22 mouse cellular contexts compared by ENCODE assay signal in genomic region chr2:74671847-74672246, GRCm38 (mm10). TPM values are rescaled to one million over a fixed set of nuclear protein-coding genes. Genes with fewer than 3 reads are reported as not detected.
DNase-seq lines count a peak whose midpoint lies in the region; ATAC-seq lines count a peak whose summit lies in the region.
"Had no signal": no experiment of that assay in that cellular context is flagged by ENCODE, and none has a peak within 500 bp of the region (broad histone marks: within the 10 kb centered on the region; RNA-seq: fewer than 3 reads in every experiment).

No protein-coding gene starts in this region.

- peaks cover 14% of the 10 kb centered on the region for H3K4me1 ChIP-seq in heart, embryonic 16.5 days (ENCODE audit: control insufficient read depth, insufficient read depth, low read length)
- H3K4me1 ChIP-seq in neural tube, embryonic 12.5 days, result peaks cover 28% of the 10 kb centered on the region
- peaks cover 28% of the 10 kb centered on the region for H3K4me1 ChIP-seq in limb, embryonic 13.5 days
- peaks cover 42% of the 10 kb centered on the region for H3K4me1 ChIP-seq in kidney, embryonic 16.5 days (ENCODE audit: insufficient read depth, low read length)

- no peak overlapping the region for H3K9ac ChIP-seq in heart, embryonic 16.5 days (ENCODE audit: low read length)
- H3K9ac ChIP-seq in neural tube, embryonic 12.5 days, result no peak overlapping the region
- peak overlapping the region; percentile 97 for H3K9ac ChIP-seq in limb, embryonic 13.5 days
- no peak overlapping the region for H3K9ac ChIP-seq in kidney, embryonic 16.5 days (replicated peaks; ENCODE audit: low read length)
- H3K9ac ChIP-seq: embryonic facial prominence, embryonic 15.5 days; forebrain, embryonic 12.5 days; hindbrain, embryonic 15.5 days had no signal

- no peaks in the 10 kb centered on the region for H3K36me3 ChIP-seq in heart, embryonic 16.5 days (ENCODE audit: control insufficient read depth, insufficient read depth)
- no peaks in the 10 kb centered on the region for H3K36me3 ChIP-seq in neural tube, embryonic 12.5 days
- H3K36me3 ChIP-seq in limb, embryonic 13.5 days, result peaks cover 7% of the 10 kb centered on the region; the same call in 1 of the 2 replicates
- no peaks in the 10 kb centered on the region for H3K36me3 ChIP-seq in kidney, embryonic 16.5 days (ENCODE audit: insufficient read depth, low read length)
- H3K36me3 ChIP-seq: embryonic facial prominence, embryonic 15.5 days; forebrain, embryonic 12.5 days; hindbrain, embryonic 15.5 days had no signal

- peak overlapping the region; percentile 8; the same call in 1 of the 2 replicates for H3K4me3 ChIP-seq in heart, embryonic 16.5 days (ENCODE audit: low read length)
- no peak overlapping the region for H3K4me3 ChIP-seq in neural tube, embryonic 12.5 days
- peak overlapping the region; percentile 79 for H3K4me3 ChIP-seq in limb, embryonic 13.5 days
- no peak overlapping the region for H3K4me3 ChIP-seq in kidney, embryonic 16.5 days (ENCODE audit: low read length)
- H3K4me3 ChIP-seq: forebrain, embryonic 12.5 days had no signal

- no peak for DNase-seq in heart, adult 11 months
- no peak for DNase-seq in neural tube, embryonic 10.5 days (ENCODE audit: extremely low spot score, low spot score)
- no peak for DNase-seq in spleen, postnatal 4 days (ENCODE audit: low spot score in 2 of 2)
- no peak for DNase-seq in adrenal gland, adult 18-20 months (ENCODE audit: low spot score in 2 of 2)
- DNase-seq: adrenal gland, postnatal 25 days; cerebellum, adult 9-10 months; kidney, adult 9 months; layer of hippocampus, postnatal 36 days; left cerebral cortex, postnatal 4 days; thymus, postnatal 14 days had no signal

- H3K9me3 ChIP-seq in heart, embryonic 16.5 days (replicated peaks; ENCODE audit: control insufficient read depth, low read length), result no peaks in the 10 kb centered on the region
- no peaks in the 10 kb centered on the region for H3K9me3 ChIP-seq in neural tube, embryonic 12.5 days
- H3K9me3 ChIP-seq in limb, embryonic 13.5 days, result no peaks in the 10 kb centered on the region
- H3K9me3 ChIP-seq in kidney, embryonic 16.5 days (ENCODE audit: low read length), result no peaks in the 10 kb centered on the region
- H3K9me3 ChIP-seq: embryonic facial prominence, embryonic 15.5 days; forebrain, embryonic 12.5 days; hindbrain, embryonic 15.5 days had no signal

- H3K27me3 ChIP-seq in heart, embryonic 16.5 days (ENCODE audit: control insufficient read depth, insufficient read depth, low read length), result peaks cover 97% of the 10 kb centered on the region
- H3K27me3 ChIP-seq in neural tube, embryonic 12.5 days (replicated peaks), result peaks cover 98% of the 10 kb centered on the region
- peaks cover 57% of the 10 kb centered on the region for H3K27me3 ChIP-seq in limb, embryonic 13.5 days
- peaks cover 92% of the 10 kb centered on the region for H3K27me3 ChIP-seq in kidney, embryonic 16.5 days (ENCODE audit: insufficient read depth, low read length)

- H3K4me2 ChIP-seq in heart, embryonic 16.5 days (ENCODE audit: low read depth, low read length), result peak overlapping the region; percentile 64; the same call in 1 of the 2 replicates
- H3K4me2 ChIP-seq in neural tube, embryonic 12.5 days (replicated peaks), result peak overlapping the region; percentile 1; the same call in 1 of the 2 replicates
- H3K4me2 ChIP-seq in limb, embryonic 13.5 days (replicated peaks), result peak overlapping the region; percentile 75
- no peak overlapping the region for H3K4me2 ChIP-seq in kidney, embryonic 16.5 days (replicated peaks; ENCODE audit: low read depth, low read length)

- WGBS in heart, embryonic 16.5 days, result 16% methylated on average over 5 of the region's 5 CpGs
- 4% methylated on average over 5 of the region's 5 CpGs for WGBS in neural tube, embryonic 12.5 days
- WGBS in limb, embryonic 13.5 days, result 15% methylated on average over 5 of the region's 5 CpGs
- 42% methylated on average over 5 of the region's 5 CpGs for WGBS in kidney, embryonic 16.5 days

- no peak for ATAC-seq in heart, embryonic 16.5 days (replicated peaks; ENCODE audit: extremely low read depth, insufficient read depth, low FRiP score)
- ATAC-seq in neural tube, embryonic 12.5 days (ENCODE audit: low FRiP score, low read depth), result no peak
- no peak for ATAC-seq in limb, embryonic 13.5 days (ENCODE audit: low FRiP score, low read depth)
- ATAC-seq in kidney, embryonic 16.5 days (ENCODE audit: low FRiP score, low TSS enrichment), result no peak
- ATAC-seq: CD4-positive, CD25-positive, alpha-beta regulatory T cell, adult 4 months; midbrain, embryonic 16.5 days had no signal

- H3K27ac ChIP-seq in heart, embryonic 16.5 days (ENCODE audit: low read length), result no peak overlapping the region
- H3K27ac ChIP-seq in neural tube, embryonic 12.5 days, result no peak overlapping the region
- peak overlapping the region; percentile 97 for H3K27ac ChIP-seq in limb, embryonic 13.5 days
- H3K27ac ChIP-seq in kidney, embryonic 16.5 days (ENCODE audit: low read length), result no peak overlapping the region
- H3K27ac ChIP-seq: embryonic facial prominence, embryonic 15.5 days; forebrain, embryonic 12.5 days; hindbrain, embryonic 15.5 days had no signal

RNA-seq across cellular contexts. Expression of gene Hoxd12, which starts 3.0 kb away (rescaled TPM):
- polyA plus RNA-seq in heart, embryonic 16.5 days (2015; fragmentation: Nextera tagmentation; extraction: Ambion mirVana), result not detected in 2 replicates
- polyA plus RNA-seq in neural tube, embryonic 12.5 days (2016; fragmentation: Nextera tagmentation; extraction: Ambion mirVana), result 4.1 and 8.0 TPM in 2 replicates
- polyA plus RNA-seq in limb, embryonic 13.5 days (2015; fragmentation: Nextera tagmentation; extraction: Ambion mirVana), result 59.3 and 67.1 TPM in 2 replicates
- polyA plus RNA-seq in kidney, embryonic 16.5 days (2015; fragmentation: Nextera tagmentation; extraction: Ambion mirVana), result 4.5 and 4.7 TPM in 2 replicates
- total RNA-seq in adrenal gland, adult 18-20 months (2021), result not detected
- total RNA-seq: adrenal gland, postnatal 25 days; layer of hippocampus, postnatal 36 days; left cerebral cortex, postnatal 4 days had no signal
- polyA plus RNA-seq: CD4-positive, CD25-positive, alpha-beta regulatory T cell, adult 4 months; embryonic facial prominence, embryonic 15.5 days; forebrain, embryonic 12.5 days; hindbrain, embryonic 15.5 days; large intestine, adult 2 months; midbrain, embryonic 16.5 days; neural tube, embryonic 14.5 days had no signal

RNA-seq across cellular contexts. Expression of gene Hoxd13, which starts 3.7 kb away (rescaled TPM):
- not detected in 2 replicates for polyA plus RNA-seq in heart, embryonic 16.5 days (2015; fragmentation: Nextera tagmentation; extraction: Ambion mirVana)
- 0.57 and 2.5 TPM in 2 replicates for polyA plus RNA-seq in neural tube, embryonic 12.5 days (2016; fragmentation: Nextera tagmentation; extraction: Ambion mirVana)
- polyA plus RNA-seq in limb, embryonic 13.5 days (2015; fragmentation: Nextera tagmentation; extraction: Ambion mirVana), result 48.5 and 55.5 TPM in 2 replicates
- 0.24 and 0.36 TPM in 2 replicates for polyA plus RNA-seq in kidney, embryonic 16.5 days (2015; fragmentation: Nextera tagmentation; extraction: Ambion mirVana)
- total RNA-seq in adrenal gland, adult 18-20 months (2021), result not detected
- total RNA-seq: adrenal gland, postnatal 25 days; layer of hippocampus, postnatal 36 days; left cerebral cortex, postnatal 4 days had no signal
- polyA plus RNA-seq: CD4-positive, CD25-positive, alpha-beta regulatory T cell, adult 4 months; embryonic facial prominence, embryonic 15.5 days; forebrain, embryonic 12.5 days; hindbrain, embryonic 15.5 days; large intestine, adult 2 months; midbrain, embryonic 16.5 days; neural tube, embryonic 14.5 days had no signal

RNA-seq across cellular contexts. Expression of gene Hoxd11, which starts 7.5 kb away (rescaled TPM):
- polyA plus RNA-seq in heart, embryonic 16.5 days (2015; fragmentation: Nextera tagmentation; extraction: Ambion mirVana), result not detected in 2 replicates
- 19.1 and 25.2 TPM in 2 replicates for polyA plus RNA-seq in neural tube, embryonic 12.5 days (2016; fragmentation: Nextera tagmentation; extraction: Ambion mirVana)
- polyA plus RNA-seq in limb, embryonic 13.5 days (2015; fragmentation: Nextera tagmentation; extraction: Ambion mirVana), result 19.1 TPM in 2 replicates
- 13.9 and 17.9 TPM in 2 replicates for polyA plus RNA-seq in kidney, embryonic 16.5 days (2015; fragmentation: Nextera tagmentation; extraction: Ambion mirVana)
- not detected for total RNA-seq in adrenal gland, adult 18-20 months (2021)
- total RNA-seq: adrenal gland, postnatal 25 days; layer of hippocampus, postnatal 36 days; left cerebral cortex, postnatal 4 days had no signal
- polyA plus RNA-seq: CD4-positive, CD25-positive, alpha-beta regulatory T cell, adult 4 months; embryonic facial prominence, embryonic 15.5 days; forebrain, embryonic 12.5 days; hindbrain, embryonic 15.5 days; large intestine, adult 2 months; midbrain, embryonic 16.5 days had no signal

RNA-seq across cellular contexts. Expression of gene Evx2, which starts 12.5 kb away (rescaled TPM):
- polyA plus RNA-seq in heart, embryonic 16.5 days (2015; fragmentation: Nextera tagmentation; extraction: Ambion mirVana), result not detected in 2 replicates
- 1.1 and 1.2 TPM in 2 replicates for polyA plus RNA-seq in neural tube, embryonic 12.5 days (2016; fragmentation: Nextera tagmentation; extraction: Ambion mirVana)
- 2.3 and 3.2 TPM in 2 replicates for polyA plus RNA-seq in limb, embryonic 13.5 days (2015; fragmentation: Nextera tagmentation; extraction: Ambion mirVana)
- polyA plus RNA-seq in kidney, embryonic 16.5 days (2015; fragmentation: Nextera tagmentation; extraction: Ambion mirVana), result not detected in 2 replicates
- not detected for total RNA-seq in adrenal gland, adult 18-20 months (2021)
- total RNA-seq: adrenal gland, postnatal 25 days; layer of hippocampus, postnatal 36 days; left cerebral cortex, postnatal 4 days had no signal
- polyA plus RNA-seq: CD4-positive, CD25-positive, alpha-beta regulatory T cell, adult 4 months; embryonic facial prominence, embryonic 15.5 days; forebrain, embryonic 12.5 days; gonadal fat pad, adult 2 months; large intestine, adult 2 months had no signal

RNA-seq across cellular contexts. Expression of gene Hoxd10, which starts 19.9 kb away (rescaled TPM):
- not detected in 2 replicates for polyA plus RNA-seq in heart, embryonic 16.5 days (2015; fragmentation: Nextera tagmentation; extraction: Ambion mirVana)
- polyA plus RNA-seq in neural tube, embryonic 12.5 days (2016; fragmentation: Nextera tagmentation; extraction: Ambion mirVana), result 48.9 and 49.0 TPM in 2 replicates
- 26.0 and 26.2 TPM in 2 replicates for polyA plus RNA-seq in limb, embryonic 13.5 days (2015; fragmentation: Nextera tagmentation; extraction: Ambion mirVana)
- polyA plus RNA-seq in kidney, embryonic 16.5 days (2015; fragmentation: Nextera tagmentation; extraction: Ambion mirVana), result 33.5 and 38.5 TPM in 2 replicates
- not detected for total RNA-seq in adrenal gland, adult 18-20 months (2021)
- total RNA-seq: adrenal gland, postnatal 25 days; layer of hippocampus, postnatal 36 days; left cerebral cortex, postnatal 4 days had no signal
- polyA plus RNA-seq: CD4-positive, CD25-positive, alpha-beta regulatory T cell, adult 4 months; forebrain, embryonic 12.5 days; hindbrain, embryonic 15.5 days; large intestine, adult 2 months; midbrain, embryonic 16.5 days had no signal

Comparison
In these comparisons a context has a peak if more than half of its experiments do, and no peak if none do; other contexts are left out.
1. H3K4me3 ChIP-seq: peak in heart, embryonic 16.5 days (single experiment) and limb, embryonic 13.5 days (single experiment); none in neural tube, embryonic 12.5 days (single experiment) and kidney, embryonic 16.5 days (single experiment).
2. RNA of gene Hoxd13, which starts 3.7 kb away (polyA plus RNA-seq): 48.5 to 55.5 TPM in limb, embryonic 13.5 days; 0.57 to 2.5 TPM in neural tube, embryonic 12.5 days, 0.24 to 0.36 TPM in kidney, embryonic 16.5 days and not detected in heart, embryonic 16.5 days; every median in the first group is over 10 times any median in the second.
3. RNA of gene Hoxd11, which starts 7.5 kb away (polyA plus RNA-seq): 19.1 TPM in limb, embryonic 13.5 days, 19.1 to 25.2 TPM in neural tube, embryonic 12.5 days and 13.9 to 17.9 TPM in kidney, embryonic 16.5 days; not detected in heart, embryonic 16.5 days; every median in the first group is over 10 times any median in the second.